11 mouse cellular contexts compared by ENCODE assay signal in the genomic region with DNA sequence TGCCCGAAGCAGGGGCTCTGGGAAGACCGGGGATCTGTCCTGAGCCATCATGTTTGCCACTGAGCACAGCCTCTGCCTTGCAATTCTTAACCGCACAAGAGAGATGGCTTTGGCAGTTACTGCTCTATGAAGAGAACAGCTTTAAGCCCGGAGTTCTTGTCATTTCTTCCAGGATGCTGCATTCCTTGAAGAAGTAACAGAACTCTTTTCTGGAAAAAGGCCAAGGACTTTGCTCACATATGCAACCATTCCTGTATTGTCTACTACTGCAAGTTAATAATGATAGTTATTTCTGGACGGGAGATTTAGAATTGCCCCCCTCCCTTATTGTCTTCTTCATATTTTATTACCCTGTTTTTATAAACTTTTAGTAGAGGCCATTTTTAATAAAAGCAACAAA. TPM values are rescaled to one million over a fixed set of nuclear protein-coding genes. Genes with fewer than 3 reads are reported as not detected.
"Had no signal": no experiment of that assay in that cellular context is flagged by ENCODE, and none has a peak within 500 bp of the region (broad histone marks: within the 10 kb centered on the region; RNA-seq: fewer than 3 reads in every experiment).

No protein-coding gene starts in this region.

- DNase-seq: midbrain, embryonic 14.5 days; thymus, adult 2 months; thymus, postnatal 25 days; thymus, postnatal 4 days had no signal

- H3K27ac ChIP-seq: liver, embryonic 14.5 days; midbrain, embryonic 10.5 days; midbrain, embryonic 12.5 days; neural tube, embryonic 12.5 days had no signal

- H3K4me3 ChIP-seq: midbrain, embryonic 10.5 days; midbrain, embryonic 12.5 days; neural tube, embryonic 12.5 days had no signal

- H3K9ac ChIP-seq: liver, embryonic 14.5 days; midbrain, embryonic 12.5 days; neural tube, embryonic 12.5 days had no signal

- H3K4me2 ChIP-seq: midbrain, embryonic 12.5 days; neural tube, embryonic 12.5 days had no signal

- H3K36me3 ChIP-seq: midbrain, embryonic 10.5 days; midbrain, embryonic 12.5 days; neural tube, embryonic 12.5 days had no signal

- ATAC-seq: lung, postnatal 0 days; midbrain, embryonic 16.5 days had no signal

- H3K9me3 ChIP-seq: midbrain, embryonic 10.5 days; midbrain, embryonic 12.5 days; neural tube, embryonic 12.5 days had no signal

- H3K27me3 ChIP-seq: midbrain, embryonic 12.5 days; neural tube, embryonic 12.5 days had no signal

RNA-seq across cellular contexts. Expression of a gene that starts 30.8 kb away (rescaled TPM):
- polyA plus RNA-seq: liver, embryonic 14.5 days; liver, embryonic 16.5 days had no signal
